ENCODE assay signal across 12 mouse cellular contexts in the genomic region with DNA sequence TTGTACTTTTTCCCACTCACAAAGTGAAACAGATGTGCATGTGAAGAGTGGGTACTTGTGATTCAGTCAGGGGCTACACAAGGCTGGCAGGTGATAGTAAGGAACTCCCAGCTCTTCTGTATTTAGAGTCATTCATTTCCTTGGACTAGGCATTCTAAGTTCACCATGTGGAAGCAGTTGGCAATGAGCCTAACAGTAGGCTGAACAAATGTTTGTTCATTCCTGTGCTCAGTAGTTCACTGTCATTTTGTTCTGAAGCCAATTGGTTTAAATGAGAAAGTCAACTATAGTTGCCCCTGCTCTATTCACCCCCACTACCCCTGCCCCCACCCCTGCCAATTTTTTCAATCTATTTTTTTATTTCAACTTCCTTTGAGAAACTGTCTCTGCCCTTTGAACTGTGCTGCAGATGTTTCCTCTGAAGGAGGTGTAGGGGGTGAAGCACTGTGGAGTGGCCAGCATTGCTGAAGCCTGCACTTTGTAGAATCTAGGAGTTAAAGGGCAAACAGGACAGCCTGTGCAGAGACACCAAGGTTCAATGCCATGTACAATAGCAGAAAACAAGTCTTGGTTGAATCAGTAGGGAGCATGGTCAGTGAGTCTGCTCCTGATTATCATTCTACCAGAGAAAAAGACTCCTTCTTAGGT. TPM values are rescaled to one million over a fixed set of nuclear protein-coding genes. Genes with fewer than 3 reads are reported as not detected.
DNase-seq lines count a peak whose midpoint lies in the region; ATAC-seq and TF ChIP-seq lines count a peak whose summit lies in the region.
"Had no signal": no experiment of that assay in that cellular context is flagged by ENCODE, and none has a peak within 500 bp of the region (broad histone marks: within the 10 kb centered on the region; RNA-seq: fewer than 3 reads in every experiment).

No protein-coding gene starts in this region.

- TF ChIP-seq CTCF in kidney, adult 2 months (conservative IDR thresholded peaks at IDR 0.05; ENCODE audit: insufficient read depth, insufficient read length, low read depth, low read length), result no peak

- no peak overlapping the region for H3K4me2 ChIP-seq in hindbrain, embryonic 12.5 days (replicated peaks)
- H3K4me2 ChIP-seq: hindbrain, embryonic 15.5 days; neural tube, embryonic 13.5 days had no signal

- peaks cover 55% of the 10 kb centered on the region for H3K36me3 ChIP-seq in erythroblast, embryonic 14.5 days (ENCODE audit: control insufficient read depth)
- no peaks in the 10 kb centered on the region for H3K36me3 ChIP-seq in kidney, adult 2 months (ENCODE audit: control insufficient read depth, insufficient read depth, low read length)
- no peaks in the 10 kb centered on the region for H3K36me3 ChIP-seq in hindbrain, embryonic 12.5 days
- H3K36me3 ChIP-seq: hindbrain, embryonic 15.5 days had no signal

- DNase-seq in kidney, adult 2 months, result peak; percentile 80
- DNase-seq in lung, postnatal 36 days, result peak; percentile 54
- DNase-seq in left cerebral cortex, postnatal 36 days (ENCODE audit: low spot score in 2 of 2), result no peak
- no peak for DNase-seq in urinary bladder, postnatal 4 days (ENCODE audit: low spot score in 2 of 2)

- no peak overlapping the region for H3K9ac ChIP-seq in hindbrain, embryonic 12.5 days
- H3K9ac ChIP-seq: hindbrain, embryonic 15.5 days; neural tube, embryonic 13.5 days had no signal

- no peak for TF ChIP-seq POLR2A in kidney, adult 2 months (IDR thresholded peaks at IDR 0.05; ENCODE audit: low read depth, low read length)

- peak overlapping the region; percentile 74; the same call in 1 of the 2 replicates for H3K27ac ChIP-seq in kidney, adult 2 months (ENCODE audit: insufficient read depth, low read depth, low read length)
- no peak overlapping the region for H3K27ac ChIP-seq in hindbrain, embryonic 12.5 days
- H3K27ac ChIP-seq: hindbrain, embryonic 15.5 days; neural tube, embryonic 13.5 days had no signal

- H3K9me3 ChIP-seq in erythroblast, embryonic 14.5 days (ENCODE audit: control insufficient read depth, low read length), result no peaks in the 10 kb centered on the region; the same call in 1 of the 2 replicates
- H3K9me3 ChIP-seq in hindbrain, embryonic 12.5 days (replicated peaks), result no peaks in the 10 kb centered on the region
- H3K9me3 ChIP-seq: hindbrain, embryonic 15.5 days; neural tube, embryonic 13.5 days had no signal

- H3K4me3 ChIP-seq in erythroblast, embryonic 14.5 days (replicated peaks), result peak overlapping the region; percentile 87
- no peak overlapping the region for H3K4me3 ChIP-seq in kidney, adult 2 months (ENCODE audit: insufficient read depth, low read depth, low read length)
- no peak overlapping the region for H3K4me3 ChIP-seq in hindbrain, embryonic 12.5 days
- H3K4me3 ChIP-seq: hindbrain, embryonic 15.5 days; neural tube, embryonic 13.5 days had no signal

- no peak for ATAC-seq in erythroblast, adult 5-6 weeks (replicated peaks; ENCODE audit: low FRiP score, poor library complexity, severe bottlenecking)
- peak; percentile 48 for ATAC-seq in CD4-positive, CD25-positive, alpha-beta regulatory T cell, adult 4 months
- ATAC-seq in hindbrain, embryonic 12.5 days (ENCODE audit: low FRiP score), result no peak

- H3K27me3 ChIP-seq in erythroblast, embryonic 14.5 days (ENCODE audit: control insufficient read depth), result no peaks in the 10 kb centered on the region; the same call in 1 of the 2 replicates
- no peaks in the 10 kb centered on the region for H3K27me3 ChIP-seq in kidney, adult 2 months (replicated peaks; ENCODE audit: control insufficient read depth, insufficient read depth, low read length)
- H3K27me3 ChIP-seq in hindbrain, embryonic 12.5 days, result no peaks in the 10 kb centered on the region
- H3K27me3 ChIP-seq: hindbrain, embryonic 15.5 days; neural tube, embryonic 13.5 days had no signal

- H3K4me1 ChIP-seq in erythroblast, embryonic 14.5 days (ENCODE audit: control insufficient read depth), result peaks cover 34% of the 10 kb centered on the region
- no peaks in the 10 kb centered on the region; the same call in 1 of the 2 replicates for H3K4me1 ChIP-seq in kidney, adult 2 months (ENCODE audit: control insufficient read depth, insufficient read depth, low read length)
- no peaks in the 10 kb centered on the region for H3K4me1 ChIP-seq in hindbrain, embryonic 12.5 days
- H3K4me1 ChIP-seq: hindbrain, embryonic 15.5 days had no signal

- intact Hi-C loops in left cerebral cortex, postnatal 36 days (cut with DNase I), result no loop called here

RNA-seq across cellular contexts. Expression of gene Mpp1, which starts 2.4 kb away (rescaled TPM):
- polyA plus RNA-seq in erythroblast, embryonic 14.5 days (2012), result 5.3 and 6.7 TPM in 2 replicates
- 310 and 311 TPM in 2 replicates for total RNA-seq in erythroblast, adult 5-6 weeks (2015; ENCODE audit: low replicate concordance)
- total RNA-seq in erythroblast, adult 5-6 weeks (2017; ENCODE audit: low replicate concordance), result 386 and 717 TPM in 2 replicates
- 100 to 1,000 TPM; 107 to 132 TPM for polyA plus RNA-seq in CD4-positive, CD25-positive, alpha-beta regulatory T cell, adult 4 months (2017; shearing (Covaris generic))
- polyA plus RNA-seq in kidney, adult 2 months (2012; rRNA removed), result 143 and 144 TPM in 2 replicates
- 27.2 and 28.7 TPM in 2 replicates for polyA plus RNA-seq in hindbrain, embryonic 12.5 days (2016; fragmentation: Nextera tagmentation; extraction: Ambion mirVana)
- total RNA-seq in left cerebral cortex, postnatal 36 days (2021), result 10 to 100 TPM; 31.8 to 33.9 TPM

RNA-seq across cellular contexts. Expression of gene Dkc1, which starts 32.8 kb away (rescaled TPM):
- 0.63 and 1.1 TPM in 2 replicates for polyA plus RNA-seq in erythroblast, embryonic 14.5 days (2012)
- 30.6 and 34.5 TPM in 2 replicates for total RNA-seq in erythroblast, adult 5-6 weeks (2015; ENCODE audit: low replicate concordance)
- total RNA-seq in erythroblast, adult 5-6 weeks (2017; ENCODE audit: low replicate concordance), result 64.7 and 81.0 TPM in 2 replicates
- polyA plus RNA-seq in CD4-positive, CD25-positive, alpha-beta regulatory T cell, adult 4 months (2017; shearing (Covaris generic)), result 100 to 1,000 TPM; 140 to 147 TPM
- polyA plus RNA-seq in kidney, adult 2 months (2012; rRNA removed), result 8.2 and 10.8 TPM in 2 replicates
- 79.3 and 82.7 TPM in 2 replicates for polyA plus RNA-seq in hindbrain, embryonic 12.5 days (2016; fragmentation: Nextera tagmentation; extraction: Ambion mirVana)
- 10 to 100 TPM; 33.4 to 37.6 TPM for total RNA-seq in left cerebral cortex, postnatal 36 days (2021)

RNA-seq across cellular contexts. Expression of gene Smim9, which starts 35.1 kb away (rescaled TPM):
- polyA plus RNA-seq in erythroblast, embryonic 14.5 days (2012), result not detected in 2 replicates
- not detected in 2 replicates for total RNA-seq in erythroblast, adult 5-6 weeks (2015; ENCODE audit: low replicate concordance)
- total RNA-seq in erythroblast, adult 5-6 weeks (2017; ENCODE audit: low replicate concordance), result not detected in 2 replicates
- not detected for polyA plus RNA-seq in CD4-positive, CD25-positive, alpha-beta regulatory T cell, adult 4 months (2017; shearing (Covaris generic))
- polyA plus RNA-seq in kidney, adult 2 months (2012; rRNA removed), result not detected in 2 replicates
- polyA plus RNA-seq in hindbrain, embryonic 12.5 days (2016; fragmentation: Nextera tagmentation; extraction: Ambion mirVana), result not detected in 2 replicates
- total RNA-seq in left cerebral cortex, postnatal 36 days (2021), result not detected
- total RNA-seq: ES-E14 had no signal
- polyA plus RNA-seq: cortical plate, adult 2 months; hindbrain, embryonic 15.5 days; neural tube, embryonic 13.5 days had no signal

RNA-seq across cellular contexts. Expression of gene Gab3, which starts 43.2 kb away (rescaled TPM):
- 0.06 TPM in 1 of 2 replicates, not detected in the other for polyA plus RNA-seq in erythroblast, embryonic 14.5 days (2012)
- 15.0 and 24.4 TPM in 2 replicates for total RNA-seq in erythroblast, adult 5-6 weeks (2015; ENCODE audit: low replicate concordance)
- total RNA-seq in erythroblast, adult 5-6 weeks (2017; ENCODE audit: low replicate concordance), result 9.6 and 9.8 TPM in 2 replicates
- polyA plus RNA-seq in CD4-positive, CD25-positive, alpha-beta regulatory T cell, adult 4 months (2017; shearing (Covaris generic)), result 10 to 100 TPM; 16.2 to 18.3 TPM
- 0.43 and 0.66 TPM in 2 replicates for polyA plus RNA-seq in kidney, adult 2 months (2012; rRNA removed)
- 1.2 and 1.7 TPM in 2 replicates for polyA plus RNA-seq in hindbrain, embryonic 12.5 days (2016; fragmentation: Nextera tagmentation; extraction: Ambion mirVana)
- 1 to 10 TPM; 1.5 to 2.5 TPM for total RNA-seq in left cerebral cortex, postnatal 36 days (2021)

Comparison
In these comparisons a context has a peak if more than half of its experiments do, and no peak if none do; other contexts are left out.
1. DNase-seq: peak in kidney, adult 2 months (single experiment) and lung, postnatal 36 days (single experiment); none in left cerebral cortex, postnatal 36 days (0 of 2) and urinary bladder, postnatal 4 days (0 of 2).